Mouse (Mus musculus) kidney, adult 9 months (tissue): ENCODE results near the gene Ankrd13a.

Source experiments
- DNase-seq: peaks from one replicate; pipeline ENCODE4 v3.0.0; 2022

The Ankrd13a gene

DNA sequence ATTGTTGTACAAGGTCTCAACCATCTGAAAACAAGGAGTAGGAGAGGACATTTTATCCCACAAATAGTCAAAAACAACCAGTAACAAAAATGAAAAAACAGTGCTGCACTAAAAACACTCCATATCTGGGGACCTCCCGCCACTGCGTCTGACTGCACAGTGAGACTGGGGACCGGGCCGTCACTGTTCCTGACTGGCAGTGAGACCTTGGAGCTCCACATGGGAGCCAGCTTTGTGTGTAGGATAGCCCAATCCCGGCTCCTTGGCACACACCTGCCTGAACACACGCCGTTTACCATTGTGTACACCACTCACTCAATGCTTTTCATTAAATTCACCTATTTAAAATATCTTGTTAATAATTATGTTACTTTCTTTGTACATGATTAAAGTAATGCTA is 7.3 kb upstream of the Ankrd13a start:
- no peak for DNase-seq

DNA sequence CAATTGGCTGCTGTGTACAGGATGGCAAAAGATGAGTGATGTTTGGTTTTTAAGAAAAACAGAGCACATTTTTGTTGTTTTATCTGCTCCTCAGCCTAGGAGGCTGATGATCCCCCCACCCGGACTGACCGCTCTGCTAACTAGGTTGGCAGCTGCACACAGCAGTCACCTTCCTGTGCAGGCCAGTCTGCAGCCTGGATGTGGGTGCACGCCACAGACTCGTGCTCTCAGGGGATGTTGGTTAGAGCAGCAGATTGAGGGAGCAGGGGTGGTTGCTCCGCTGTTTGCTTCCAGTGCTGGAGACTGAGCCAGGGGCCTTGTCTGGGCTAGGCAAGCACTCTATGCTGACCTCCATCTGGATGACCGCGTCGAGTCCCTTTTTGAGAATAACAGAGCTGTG is 4.7 kb upstream of the Ankrd13a start:
- no peak for DNase-seq

DNA sequence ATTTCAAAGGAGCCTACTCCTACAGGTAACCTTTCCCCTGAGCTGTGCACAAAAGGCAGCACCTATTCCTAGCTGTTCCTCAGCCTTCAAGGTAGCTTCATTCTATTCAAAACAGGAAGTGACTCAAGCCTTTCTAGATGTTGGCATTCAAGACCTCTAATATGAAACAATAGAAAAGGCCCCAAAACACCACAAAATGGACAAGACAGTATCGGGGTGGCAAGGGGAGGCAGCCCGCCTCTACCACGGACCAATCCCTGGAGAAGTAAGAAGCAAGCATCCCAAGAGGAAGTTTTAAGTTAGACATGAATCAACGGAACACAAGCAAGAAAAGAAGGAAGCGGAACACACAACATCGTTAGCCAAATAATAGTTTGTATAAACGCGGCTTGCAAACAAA is 2.7 kb upstream of the Ankrd13a start:
- DNase-seq = no peak

DNA sequence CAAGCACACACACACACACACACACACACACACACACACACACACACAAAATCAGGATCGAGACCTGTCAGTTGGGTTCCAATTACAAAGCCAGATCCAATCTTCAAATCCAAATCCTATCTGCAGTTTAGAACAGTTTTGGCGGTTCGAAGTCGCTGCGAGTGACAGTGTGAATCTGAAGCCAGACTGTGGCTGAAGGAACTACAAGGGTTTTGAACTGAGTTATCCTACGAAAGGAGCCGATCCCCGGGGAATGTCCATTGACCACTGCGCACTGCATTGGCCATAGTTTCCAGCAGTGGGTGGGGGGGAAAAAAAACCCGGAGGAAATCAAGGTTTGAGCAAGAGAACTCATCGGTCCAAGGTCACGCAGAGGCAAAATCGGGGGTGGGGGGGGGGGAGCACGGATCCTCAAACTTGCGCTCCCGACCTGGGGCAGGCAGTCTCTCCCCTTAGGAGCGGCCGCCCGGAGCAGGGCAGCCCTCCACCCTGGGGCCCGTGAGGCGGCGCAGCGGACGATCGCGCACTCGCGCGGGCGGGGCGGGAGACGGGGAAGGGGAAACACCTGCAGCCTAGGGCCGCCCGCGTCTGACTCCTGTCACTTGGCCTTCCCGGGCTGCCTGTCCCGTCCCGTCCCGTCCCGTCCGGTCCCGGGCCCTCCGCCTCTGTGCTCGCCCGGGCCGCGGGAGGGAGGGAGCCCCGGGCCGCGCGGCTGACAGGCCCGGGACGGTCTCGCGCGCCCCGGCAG is 1.8 kb upstream of the Ankrd13a start:
- DNase-seq = peak; percentile 44

DNA sequence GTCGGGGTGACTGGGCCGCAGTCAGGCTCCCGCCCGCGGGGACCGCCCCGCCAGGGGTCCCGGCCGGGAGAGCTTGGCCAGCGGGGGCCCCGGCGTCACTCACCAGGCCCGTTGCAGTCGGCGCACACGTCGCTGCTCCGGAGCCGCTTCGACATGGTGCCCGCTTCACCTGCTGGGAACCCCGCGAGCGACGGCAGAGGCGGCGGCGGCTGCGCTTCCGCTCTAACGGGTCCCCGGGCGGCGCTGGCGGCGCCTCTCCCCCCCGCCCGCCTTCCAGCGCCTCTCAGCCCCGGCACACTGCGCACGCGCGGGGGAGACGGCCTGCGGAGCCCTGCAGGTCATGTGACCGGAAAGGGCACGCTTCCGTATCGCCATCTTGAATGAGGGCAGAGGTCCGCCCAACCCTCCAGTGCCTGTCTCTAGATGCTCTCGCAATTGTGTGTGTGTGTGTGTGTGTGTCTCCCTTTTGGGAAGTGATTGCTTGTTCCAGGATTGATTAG is 1.2 kb upstream of the Ankrd13a start:
- DNase-seq = peak; percentile 97

DNA sequence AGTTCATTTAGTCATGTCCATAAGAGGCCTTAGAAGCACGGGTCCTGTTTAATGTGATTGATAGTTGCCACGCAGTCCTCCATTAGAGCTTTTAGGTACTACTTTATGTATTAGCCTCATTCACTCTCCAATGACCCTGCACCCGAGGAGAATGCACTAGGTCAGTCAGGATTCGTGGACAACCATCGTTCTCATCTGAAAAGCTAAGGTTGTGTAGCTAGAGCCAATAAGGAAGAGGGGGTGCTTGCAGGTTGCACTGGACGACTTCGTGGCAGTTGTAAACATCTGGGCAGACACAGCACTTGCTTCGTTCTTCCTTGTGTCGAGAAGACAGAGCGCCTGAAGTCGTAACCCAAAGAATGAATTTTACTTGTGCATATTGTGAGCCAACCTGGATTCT is 697 bp upstream of the Ankrd13a start:
- DNase-seq = no peak

DNA sequence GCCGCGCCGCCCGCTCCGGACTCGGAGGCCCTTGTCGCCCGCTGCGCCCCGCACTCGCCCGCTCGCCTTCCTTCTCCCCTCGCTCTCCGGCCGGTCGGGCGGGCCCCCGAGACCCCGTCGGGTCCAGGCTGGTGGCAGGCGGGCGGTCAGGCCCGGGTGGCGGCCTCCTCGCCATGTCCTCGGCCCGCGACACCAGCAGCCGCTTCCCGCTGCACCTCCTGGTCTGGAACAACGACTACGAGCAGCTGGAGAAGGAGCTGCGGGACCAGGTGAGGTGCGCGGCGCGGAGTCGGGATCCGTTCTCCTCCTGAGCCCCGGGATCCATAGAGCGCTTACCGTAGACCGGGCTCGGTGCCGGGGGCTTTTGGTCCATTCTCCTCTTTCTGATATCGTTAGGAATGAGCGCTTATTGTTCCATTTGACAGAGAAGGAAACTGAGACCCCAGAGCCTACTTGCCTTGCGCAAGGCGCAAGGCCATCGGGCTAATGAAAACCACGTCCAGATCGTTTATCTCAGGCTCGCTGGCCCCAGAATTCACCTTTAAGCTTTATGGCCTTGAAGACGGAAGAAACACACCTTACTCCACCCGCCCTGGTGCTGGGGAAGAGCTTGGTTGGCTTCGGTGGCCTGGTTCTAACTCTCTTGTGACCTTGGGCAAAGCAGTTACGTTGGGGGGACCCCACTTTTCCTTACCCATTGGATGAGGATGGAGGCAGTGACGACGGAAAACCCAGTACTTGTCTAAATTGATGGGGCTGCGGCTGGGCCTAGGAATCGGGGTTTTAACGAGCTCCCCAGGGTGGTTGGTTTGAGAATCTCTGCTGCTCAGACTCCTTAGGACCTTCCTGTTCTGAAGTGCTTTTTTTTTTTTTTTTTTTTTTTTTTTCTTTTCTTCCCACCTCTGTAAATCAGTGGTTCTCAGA is 841 bp downstream of the Ankrd13a start, which contains the start of gene Git2:
Gene Git2, minus strand, starts transcription at position 462 of the 924 bp plus-strand sequence.
- DNase-seq = peak; percentile 28

DNA sequence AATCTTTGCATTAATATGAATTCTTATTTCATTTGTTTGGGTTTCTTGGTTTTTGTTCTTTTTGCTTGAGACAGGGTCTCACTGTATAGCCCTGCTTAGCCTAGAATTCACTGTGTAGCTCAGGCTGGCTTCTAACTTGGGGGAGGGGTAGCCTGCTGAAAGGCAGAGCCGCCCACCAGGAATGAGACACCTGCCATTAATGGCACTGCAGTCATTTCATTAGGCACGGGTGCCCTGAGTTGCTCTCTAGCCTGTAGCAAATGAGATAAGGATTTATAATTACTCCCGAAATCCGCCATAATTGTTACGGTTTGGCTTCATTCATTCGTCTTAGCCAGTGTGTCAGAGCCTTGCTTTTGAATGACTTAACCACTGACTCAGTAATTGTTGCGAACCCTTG is 1.7 kb downstream of the Ankrd13a start:
- no peak for DNase-seq

DNA sequence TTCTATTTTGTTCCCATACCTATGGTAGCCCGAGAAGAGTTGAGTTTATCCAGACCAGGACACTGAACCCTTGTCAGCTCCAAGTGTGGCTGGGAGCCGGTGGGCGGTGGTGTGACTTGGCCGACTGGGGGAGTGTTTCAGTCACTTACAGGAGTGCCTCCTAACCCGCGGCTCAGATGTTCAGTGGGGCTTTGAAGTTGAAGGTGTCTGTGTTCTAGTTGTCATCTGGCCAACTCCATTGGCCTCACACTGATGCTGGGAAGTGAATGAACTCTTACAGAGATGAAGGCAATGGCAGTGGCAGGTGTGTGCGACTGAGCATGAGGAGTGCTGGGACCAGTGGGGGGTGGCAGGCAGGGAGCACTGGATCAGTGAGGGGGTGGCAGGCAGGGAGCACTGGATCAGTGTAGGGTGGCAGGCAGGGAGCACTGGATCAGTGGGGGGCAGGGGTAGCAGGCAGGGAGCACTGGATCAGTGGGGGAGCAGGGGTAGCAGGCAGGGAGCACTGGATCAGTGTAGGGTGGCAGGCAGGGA is 5.5 kb downstream of the Ankrd13a start:
- no peak for DNase-seq

DNA sequence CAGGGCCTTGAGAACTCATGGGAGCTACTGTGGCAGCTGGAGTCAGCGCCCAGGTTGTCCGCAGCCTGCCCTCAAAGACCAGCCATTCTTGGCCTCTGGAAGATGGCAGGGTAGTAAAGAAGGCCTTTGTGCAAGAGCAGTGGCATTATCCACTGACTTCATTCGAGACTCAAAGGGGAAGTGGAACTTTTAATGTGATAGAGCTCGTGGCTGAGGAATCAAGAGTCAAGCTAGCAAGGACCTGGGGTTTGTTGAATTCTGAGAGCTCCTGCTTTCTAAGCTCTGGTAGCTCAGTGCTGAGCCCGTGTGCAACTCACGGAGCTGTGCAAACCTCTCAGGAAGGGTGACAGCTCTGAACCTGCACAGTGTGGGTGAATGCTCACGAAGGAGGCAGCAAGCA is 6.4 kb downstream of the Ankrd13a start:
- no peak for DNase-seq

DNA sequence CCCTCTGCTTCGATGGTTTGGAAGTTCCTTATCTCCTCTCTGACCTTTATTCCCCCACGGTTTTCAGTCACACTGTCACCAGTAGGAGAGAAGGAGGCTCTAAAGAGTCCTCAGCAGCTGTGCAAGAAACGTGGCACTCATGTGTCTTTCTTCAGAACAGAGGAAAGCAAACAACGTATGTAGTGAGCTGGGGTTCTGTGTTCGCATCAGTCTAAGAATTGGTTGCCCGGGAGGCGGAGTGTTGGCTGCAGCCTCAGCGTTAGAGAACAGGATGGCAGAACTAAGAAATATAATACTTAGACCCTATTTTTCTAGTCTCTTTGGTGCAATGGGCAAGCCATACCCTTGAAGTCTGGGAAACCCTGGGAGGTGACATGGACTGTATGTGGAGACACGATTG is 8.5 kb downstream of the Ankrd13a start:
- no peak for DNase-seq

DNA sequence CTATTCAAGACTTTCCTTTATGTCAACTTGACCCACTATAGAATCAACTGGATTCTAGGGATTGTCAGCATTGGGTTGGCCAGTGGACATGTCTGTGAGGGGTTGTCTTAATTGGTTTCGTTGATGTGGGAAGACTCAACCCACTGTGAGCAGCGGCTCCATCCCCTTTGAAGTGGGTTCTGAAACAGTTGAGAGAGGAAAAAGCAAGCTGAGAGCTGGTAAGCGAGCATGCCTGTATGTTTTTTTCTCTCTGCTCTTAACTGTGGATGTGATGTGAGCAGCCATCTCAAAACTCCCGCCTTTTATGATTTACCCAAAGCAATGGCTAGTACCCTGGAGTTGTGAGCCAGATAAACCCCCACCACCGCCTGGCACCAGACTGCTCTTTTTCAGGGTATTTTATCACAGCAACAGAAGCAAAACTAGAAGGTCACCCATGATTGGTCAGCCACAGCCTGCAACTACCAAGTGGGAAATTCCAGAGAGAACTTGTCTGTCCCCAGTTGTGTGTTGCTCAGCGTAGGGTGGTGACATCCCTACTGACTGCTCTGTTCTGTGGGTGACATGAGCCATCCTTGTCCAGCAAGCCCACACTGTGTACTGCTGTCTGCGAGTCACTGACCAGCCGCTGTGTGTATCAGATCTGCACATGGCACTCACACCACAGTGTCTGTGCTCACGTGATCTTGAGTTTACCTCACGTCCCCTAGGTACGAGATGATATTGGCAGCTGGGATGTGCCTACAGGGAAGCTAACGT is 9.1 kb downstream of the Ankrd13a start:
- no peak for DNase-seq

DNA sequence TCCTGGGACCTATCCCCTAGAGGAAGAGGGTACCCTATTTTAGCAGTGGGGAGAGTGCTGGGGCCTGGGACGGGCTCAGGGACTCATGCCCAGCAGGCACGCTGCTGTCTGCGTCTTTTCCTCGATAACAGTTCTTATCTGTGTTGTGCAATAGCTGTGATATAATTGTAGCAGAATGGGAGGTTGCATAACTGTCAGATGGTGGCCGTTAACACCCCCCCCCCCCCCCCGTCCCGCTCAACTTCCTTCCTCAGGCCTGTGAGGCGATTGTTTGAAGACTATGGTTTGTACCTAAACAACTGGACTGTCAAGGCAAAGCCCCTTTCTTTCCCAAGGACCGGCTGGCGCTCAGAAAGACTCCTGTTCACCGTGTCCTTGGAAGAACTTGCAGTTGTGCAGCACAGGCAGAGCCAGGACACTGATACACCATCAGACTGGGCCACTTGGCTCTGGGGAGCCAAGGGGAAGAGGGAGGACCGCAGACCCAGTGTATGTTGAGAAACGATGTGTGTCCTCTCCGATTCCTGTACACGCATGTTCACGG is 10.2 kb downstream of the Ankrd13a start:
- DNase-seq = no peak

DNA sequence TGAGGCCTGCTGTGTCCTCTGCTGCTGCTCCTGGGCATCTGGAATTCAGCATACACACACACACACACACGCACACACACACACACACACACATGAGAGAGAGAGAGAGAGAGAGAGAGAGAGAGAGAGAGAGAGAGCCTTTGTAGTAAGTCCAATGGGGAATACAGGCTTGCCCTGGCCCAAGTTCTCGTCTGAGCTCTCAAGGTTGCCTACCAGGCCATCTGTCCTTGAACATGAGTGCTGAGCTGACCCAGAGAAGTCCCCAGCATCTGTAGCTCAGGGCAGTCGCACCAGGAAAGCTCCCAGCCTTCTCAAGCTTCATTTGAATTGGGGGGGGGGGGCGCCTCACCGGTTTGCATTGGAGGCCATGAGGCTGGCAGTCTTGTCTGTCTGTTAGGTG is 10.7 kb downstream of the Ankrd13a start:
- no peak for DNase-seq

DNA sequence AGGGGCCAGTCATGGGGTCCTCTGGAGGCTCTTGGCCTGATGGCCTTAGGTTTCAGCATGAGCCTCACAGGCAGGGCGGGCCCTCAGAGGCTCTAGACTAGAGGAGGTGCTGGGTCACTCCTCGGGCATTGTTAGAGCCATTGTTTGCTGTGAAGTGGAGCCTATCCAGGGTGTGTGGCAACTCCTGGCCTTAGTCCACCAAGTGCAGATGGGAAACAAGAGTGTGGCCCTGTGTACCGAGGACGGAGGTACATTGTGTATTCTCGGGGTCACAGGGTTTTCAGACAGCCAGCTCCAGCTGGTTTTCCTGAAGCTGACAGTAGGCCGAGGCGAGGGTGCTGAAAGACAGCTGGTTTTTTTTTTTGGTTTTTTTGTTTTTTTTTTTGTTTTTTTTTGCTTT is 18.8 kb downstream of the Ankrd13a start:
- no peak for DNase-seq

DNA sequence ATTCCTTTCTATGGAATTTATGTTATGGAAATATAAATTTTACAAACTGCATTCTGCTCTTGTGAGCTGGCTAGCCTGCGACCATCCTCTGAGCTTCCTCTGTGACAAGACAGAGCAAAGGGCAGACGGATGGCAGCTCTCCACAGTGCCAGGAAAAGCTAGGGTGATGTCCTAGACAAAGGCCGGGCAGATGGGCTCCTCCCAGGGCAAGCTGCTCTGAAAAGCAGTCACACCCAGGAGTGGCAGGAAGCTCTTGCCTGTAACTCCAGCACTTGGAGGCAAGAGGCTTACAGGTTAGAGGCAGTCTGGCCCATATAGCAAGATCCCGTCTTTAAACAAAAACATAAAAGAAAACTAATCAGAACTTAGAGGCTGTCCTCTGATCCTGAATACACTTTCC is 20.1 kb downstream of the Ankrd13a start:
- DNase-seq = no peak

DNA sequence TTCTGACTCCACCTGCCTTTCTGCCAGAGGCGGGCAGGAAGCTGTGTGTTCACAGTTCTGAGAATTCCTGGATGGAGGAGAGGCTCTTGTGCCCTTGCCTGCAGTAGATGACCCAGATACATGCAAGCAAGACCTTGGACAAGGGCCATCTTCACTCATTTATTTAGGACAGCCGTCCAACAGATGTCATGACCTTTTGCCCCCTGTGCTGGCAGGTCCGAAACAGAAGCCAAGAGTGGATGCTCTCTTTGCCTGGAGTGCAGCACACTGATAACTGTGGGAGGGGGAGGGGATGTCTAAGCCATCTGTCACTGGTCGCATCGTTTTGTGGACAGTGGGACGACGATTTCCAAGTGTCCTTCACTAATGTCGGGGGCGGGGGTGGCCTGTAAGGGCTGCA is 20.8 kb downstream of the Ankrd13a start:
- DNase-seq = no peak

DNA sequence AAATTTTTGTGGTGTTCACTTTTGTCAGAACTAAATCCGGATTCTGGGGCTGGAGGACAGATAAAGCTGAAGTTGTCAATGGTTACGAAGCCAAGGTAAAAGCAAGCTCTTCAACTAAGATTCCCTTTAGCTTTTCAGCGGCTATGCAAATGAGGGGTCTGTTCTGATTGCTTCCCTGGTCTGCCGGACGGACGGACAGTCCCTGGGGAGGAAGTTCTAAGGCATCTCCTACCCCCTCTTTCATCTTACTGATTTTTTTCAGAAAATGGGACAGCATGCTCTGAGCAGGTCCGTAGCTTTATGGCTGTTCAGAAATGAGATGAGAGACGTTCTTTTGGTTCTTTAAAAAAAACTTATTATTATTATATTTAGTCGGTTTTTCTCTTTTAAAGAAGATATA is 21.2 kb downstream of the Ankrd13a start:
- no peak for DNase-seq

DNA sequence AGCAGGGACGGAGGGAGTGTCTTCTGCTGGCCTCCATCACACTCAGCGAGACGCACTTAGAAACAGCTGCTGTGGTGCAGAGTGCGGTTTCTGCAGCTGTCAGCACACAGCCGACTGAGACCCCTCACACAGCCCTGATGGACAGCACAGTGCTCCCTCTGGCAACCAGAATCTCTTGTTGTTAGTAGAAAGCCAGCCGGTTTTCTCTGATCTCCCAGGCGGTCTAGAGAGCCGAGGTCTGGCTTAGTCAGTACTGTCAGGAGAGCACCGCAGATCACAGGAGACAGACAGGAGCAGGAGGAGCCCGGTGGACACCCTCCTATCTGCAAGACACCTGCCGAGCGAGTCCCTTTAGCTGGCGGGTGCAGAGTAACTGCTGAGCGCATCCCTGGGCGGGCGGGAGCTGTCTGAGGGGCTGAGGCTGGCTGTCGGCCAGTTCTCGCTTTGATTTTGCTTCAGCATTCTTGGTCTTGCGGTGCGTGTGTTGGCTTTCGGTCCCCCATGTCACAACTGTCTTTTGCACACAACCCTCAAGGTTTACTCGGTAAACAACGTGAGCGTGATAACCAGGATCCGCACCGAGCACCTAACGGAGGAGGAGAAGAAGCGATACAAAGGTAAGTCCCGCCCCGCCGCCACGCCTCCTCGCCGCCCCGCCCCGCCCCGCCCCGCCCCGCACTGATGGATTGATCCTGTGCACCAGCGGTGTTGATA is 22.0 kb downstream of the Ankrd13a start:
- DNase-seq = no peak

DNA sequence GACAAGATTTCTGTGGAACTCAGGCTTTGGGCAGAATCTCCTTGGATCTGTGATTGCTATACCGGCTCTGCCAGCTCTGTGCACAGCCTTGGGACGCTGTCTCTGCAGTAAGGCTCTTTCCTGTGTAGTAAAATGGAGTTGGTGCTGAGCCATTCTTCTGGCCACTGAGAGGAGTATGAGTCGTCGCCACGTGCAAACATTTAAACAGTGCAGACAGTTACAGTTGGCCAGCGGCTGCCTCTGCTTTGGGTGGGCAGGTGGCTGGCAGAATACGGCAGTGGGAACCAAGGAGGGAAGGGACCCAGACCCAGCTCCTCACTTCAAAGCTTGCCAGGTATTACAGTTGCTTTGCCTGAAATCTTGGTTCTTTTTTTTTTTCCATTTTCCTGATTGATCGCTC is 22.8 kb downstream of the Ankrd13a start:
- no peak for DNase-seq

DNA sequence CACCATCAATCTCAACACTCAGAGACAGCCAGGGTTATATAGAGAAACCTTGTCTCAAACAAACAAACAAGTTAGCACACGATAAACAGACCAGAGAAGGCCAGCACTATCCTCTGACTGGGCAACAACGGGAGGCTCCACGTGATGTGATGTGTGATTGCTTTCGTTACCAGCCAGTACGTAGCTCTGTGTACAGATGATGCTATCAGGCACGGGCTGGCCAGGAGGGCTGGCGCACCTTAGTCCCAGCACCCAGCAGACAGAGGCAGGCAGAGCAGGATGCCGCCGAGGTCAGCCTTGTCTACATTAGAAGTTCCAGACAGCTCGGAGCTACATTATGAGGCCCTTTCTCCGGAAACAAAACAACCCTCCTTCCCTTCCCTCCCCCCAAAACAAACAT is 25.4 kb downstream of the Ankrd13a start:
- no peak for DNase-seq

DNA sequence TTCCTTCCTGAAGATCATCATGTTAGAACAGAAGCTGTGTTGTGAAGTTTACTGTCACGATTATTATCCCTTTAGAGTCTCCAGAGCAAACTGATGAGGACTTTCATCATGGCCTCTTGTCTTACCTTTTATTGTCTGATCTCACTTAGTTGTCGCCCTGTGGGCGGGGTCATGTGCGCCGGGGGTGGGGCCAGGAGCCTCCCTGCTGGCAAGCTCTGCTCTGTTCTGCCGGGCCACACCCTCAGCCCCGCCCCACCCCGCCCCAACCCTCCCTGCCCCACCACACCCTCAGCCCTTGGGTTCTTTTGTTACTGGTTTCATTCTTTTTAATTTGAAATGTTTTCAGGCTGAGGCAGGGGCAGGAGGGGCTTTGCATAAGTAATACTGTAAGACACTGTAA is 26.6 kb downstream of the Ankrd13a start:
- no peak for DNase-seq
